Mouse (Mus musculus) gastrocnemius, postnatal 4 days (tissue): ENCODE measurements around the gene Spsb4. TPM values are rescaled to one million over a fixed set of nuclear protein-coding genes. Genes with fewer than 3 reads are reported as not detected.
A peak's percentile ranks its signal among the peaks of the same experiment; 100 is the strongest.
"Not testable (repeated sequence)": the region's sequence is repeated elsewhere in the genome, so short reads cannot be mapped to it uniquely, and the experiment has no call there.

ENCODE experiments used
- DNase-seq, 2 experiments: peaks; one replicate each; pipeline ENCODE4 v3.0.0; 2021 to 2022; ENCODE audit warnings: low spot score in 2 of 2, mixed read lengths in 2 of 2
- total RNA-seq, 2 experiments: library from RNA; stranded (reverse); gene quantifications; 2 replicates each; pipeline ENCODE4 v1.2.3; 2021

The Spsb4 gene
- total RNA-seq, 2 experiments from 2014 or later: 16.1 to 18.0 TPM

DNA sequence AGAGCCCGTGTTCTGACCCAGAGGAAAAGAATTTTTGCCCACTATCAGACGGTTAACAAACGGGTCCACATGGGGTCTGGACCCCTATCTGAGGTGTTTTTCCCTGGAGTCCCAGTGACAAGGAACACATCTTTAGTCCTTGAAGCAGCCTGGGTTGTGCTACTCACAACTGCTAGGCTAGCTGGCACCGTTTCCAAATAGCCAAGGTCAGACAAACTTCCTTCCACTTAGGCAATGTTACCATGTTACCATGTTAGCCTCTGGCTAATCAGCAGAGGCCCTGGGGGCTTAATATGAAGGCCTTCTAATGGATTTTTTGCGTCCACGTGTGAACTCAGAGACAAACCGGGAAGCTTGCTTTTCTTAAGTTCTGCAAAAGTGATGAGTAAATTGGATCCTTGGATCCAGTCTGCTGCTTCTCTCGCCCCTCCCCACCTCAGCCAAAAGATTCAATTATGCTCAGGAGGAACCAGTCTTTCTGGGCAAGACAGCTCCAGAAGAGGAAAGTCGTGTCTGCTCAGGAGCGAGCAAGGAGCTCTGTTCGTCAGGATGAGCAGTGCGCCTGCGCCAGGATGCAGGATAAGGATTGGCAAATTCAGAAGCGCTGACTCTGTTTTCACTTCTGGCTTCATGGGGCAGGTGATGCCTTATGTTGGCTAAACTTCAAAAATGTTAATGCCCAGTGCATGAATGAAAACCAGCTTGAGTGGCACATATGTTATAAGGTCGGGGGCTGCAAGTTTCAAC lies 64.4 kb downstream of the Spsb4 start:
- no peak for DNase-seq

GRCm38 (mm10) chr9:96953443-96953842 lies 65.2 kb downstream of the Spsb4 start:
- no peak for DNase-seq

DNA sequence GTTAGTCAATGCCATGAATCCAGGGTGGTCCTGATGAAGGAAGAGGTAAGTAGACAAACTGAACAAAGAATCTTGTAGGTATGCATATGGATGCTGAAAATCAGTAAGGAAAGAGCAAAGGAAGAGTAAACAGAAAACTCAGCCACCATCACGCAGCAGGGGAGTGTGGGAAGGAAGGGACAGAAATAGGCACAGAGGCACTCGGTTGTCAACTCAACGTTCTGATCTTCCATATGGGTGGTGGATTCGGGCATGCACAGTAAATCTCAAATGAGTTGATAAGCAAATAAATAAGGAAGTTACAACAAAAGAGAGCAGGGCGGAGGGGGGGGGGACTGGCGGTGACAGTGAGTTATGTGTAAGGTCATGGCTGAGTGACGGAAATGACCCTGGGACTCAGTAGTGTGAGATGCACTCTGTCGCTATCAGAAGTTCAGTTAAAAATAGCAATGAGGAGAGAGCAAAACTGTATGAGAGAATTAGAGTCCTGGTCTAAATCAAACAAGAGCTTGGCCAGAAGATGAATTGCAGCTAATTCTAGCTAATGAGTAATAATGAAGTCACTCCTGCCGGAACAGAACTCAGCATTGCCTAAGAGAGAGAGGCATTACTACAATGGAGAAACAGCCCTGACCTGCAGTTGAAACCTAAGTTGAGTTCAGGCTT lies 66.2 kb downstream of the Spsb4 start:
- DNase-seq: no peak

DNA sequence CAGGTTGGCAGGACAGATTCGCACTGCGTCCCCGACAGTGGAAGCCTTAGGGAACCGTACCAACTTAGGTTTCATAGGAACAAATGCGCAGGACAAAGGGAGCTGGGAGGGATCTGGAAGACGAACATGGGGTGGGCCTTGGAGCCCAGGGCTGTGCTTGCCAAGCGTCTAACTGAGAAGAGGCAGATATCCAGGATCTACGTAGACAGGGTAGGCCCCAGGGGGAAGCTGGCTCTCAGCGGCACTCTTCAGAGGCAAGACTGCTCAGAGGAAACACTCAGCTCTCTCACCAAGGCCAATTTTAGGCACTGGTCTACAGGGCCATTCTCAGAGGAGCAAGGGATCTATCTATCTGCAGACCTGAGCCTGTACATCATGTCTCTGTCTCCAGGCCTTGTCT lies 69.1 kb downstream of the Spsb4 start:
- DNase-seq: no peak

- DNase-seq: no peak
Observed at GRCm38 (mm10) chr9:96948546-96948945, 70.1 kb downstream of the Spsb4 start.

DNA sequence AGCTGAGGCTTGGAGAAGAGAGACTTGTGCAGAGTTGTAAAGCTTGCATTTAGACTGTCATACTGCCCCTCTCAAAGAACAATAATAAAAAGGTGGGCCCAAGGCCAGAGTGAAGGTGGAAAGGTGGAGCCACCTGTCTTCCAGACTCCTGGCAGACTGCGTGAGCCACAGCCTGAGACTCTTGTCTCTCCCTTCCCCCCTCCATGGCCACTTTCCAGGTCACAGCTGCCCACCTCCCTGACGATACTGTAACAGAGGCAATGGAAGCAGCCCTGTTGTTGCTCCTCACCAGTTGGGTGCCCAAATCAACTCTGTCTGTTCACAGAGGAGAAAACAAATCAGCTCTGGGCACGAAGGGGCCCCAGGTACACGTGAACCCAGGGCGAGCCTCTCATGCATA lies 71.5 kb downstream of the Spsb4 start:
- DNase-seq: no peak

- no peak for DNase-seq
Observed at GRCm38 (mm10) chr9:96944517-96944916, 74.1 kb downstream of the Spsb4 start.

- DNase-seq: no peak
Observed at GRCm38 (mm10) chr9:96942975-96943374, 75.7 kb downstream of the Spsb4 start.

DNA sequence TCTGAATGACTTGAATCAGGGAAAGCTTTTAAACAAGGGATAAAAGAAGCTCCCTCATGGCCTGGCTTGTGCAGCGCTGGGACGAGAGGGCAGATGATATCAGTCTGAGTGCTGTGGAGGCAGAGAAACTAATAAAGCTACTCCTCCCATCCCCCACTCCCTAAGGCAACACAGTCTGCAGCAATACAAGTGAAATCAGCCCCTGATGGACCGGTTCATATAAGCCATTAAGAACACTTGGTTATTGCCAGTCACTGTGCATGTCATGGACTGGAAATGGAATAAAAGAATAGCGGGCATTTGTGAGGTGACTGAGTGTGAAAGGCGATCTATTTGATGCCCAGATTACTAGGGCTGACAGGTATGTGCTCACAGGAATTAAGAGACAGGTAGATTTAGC lies 79.8 kb downstream of the Spsb4 start:
- no peak for DNase-seq

DNA sequence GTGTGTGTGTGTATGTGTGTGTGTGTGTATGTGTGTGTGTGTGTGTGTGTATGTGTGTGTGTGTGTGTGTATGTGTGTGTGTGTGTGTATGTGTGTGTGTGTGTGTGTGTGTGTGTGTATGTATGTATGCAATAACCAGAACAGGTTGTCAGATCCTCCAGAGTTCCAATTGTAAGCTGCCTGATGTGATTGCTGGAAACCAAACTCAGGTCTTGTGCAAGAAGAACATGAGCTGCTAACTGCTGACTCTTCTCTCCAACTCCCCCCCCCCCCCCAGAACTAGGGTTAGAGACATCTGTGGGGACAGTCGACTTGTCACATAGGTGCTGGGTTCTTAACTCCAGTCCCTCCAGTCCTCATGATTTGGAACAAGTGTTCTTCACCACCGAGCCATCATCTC lies 82.2 kb downstream of the Spsb4 start:
- not testable (repeated sequence) for DNase-seq

GRCm38 (mm10) chr9:96935556-96936300 lies 82.9 kb downstream of the Spsb4 start:
- DNase-seq: no peak

GRCm38 (mm10) chr9:96934816-96935215 lies 83.8 kb downstream of the Spsb4 start:
- no peak for DNase-seq

DNA sequence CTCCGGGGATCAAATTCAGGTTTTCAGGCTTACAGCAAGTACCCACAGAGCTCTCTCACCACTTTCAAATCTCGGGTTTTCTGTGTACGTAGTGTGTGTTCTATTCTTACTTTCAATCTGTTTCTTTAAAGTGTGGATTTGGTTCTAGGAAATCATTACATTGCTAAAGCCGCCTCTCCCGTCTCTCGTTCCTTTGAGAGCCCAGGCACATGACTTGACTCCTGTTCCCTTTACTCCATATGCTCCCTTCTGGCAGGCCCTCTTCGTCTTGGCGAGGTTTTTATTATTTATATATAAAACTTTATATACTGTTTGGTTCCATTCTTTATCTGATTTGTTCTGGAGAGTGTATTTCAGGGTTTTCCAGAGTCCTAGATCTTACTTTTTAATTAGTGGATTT lies 85.9 kb downstream of the Spsb4 start:
- DNase-seq: no peak

DNA sequence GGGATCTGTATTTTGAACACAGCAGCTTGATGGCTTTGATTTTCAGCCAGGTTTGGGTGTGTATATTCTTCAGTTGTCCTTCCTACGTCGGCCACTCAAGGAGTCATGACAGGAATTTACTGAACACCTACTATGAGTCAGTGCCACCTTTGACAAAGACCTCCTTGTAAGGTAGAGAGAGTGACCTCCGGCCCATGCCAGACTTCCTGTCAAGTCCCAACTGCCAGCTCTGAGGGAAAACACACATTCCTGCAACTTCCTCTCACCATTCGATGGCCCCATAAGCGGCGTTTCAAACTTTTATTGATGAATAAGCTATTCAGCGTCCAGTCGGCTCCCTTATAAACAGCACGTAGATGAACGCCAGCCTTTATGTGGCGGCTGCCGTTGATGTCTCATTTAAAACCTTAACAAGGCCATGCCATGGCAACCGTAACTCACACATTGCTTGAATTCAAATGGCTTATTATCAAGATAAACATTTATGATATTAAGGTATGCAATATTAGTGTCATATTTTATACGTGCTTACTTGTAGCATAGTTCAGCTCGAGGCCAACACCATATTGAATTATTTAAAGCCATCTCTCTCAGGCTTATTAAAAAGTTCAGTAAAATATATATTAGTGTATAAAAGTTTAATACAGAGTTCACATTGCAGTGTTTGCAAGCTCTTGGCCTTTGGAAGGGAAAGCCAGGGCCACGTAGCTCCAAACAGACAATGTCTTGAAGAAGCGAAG lies 94.9 kb downstream of the Spsb4 start:
- no peak for DNase-seq

DNA sequence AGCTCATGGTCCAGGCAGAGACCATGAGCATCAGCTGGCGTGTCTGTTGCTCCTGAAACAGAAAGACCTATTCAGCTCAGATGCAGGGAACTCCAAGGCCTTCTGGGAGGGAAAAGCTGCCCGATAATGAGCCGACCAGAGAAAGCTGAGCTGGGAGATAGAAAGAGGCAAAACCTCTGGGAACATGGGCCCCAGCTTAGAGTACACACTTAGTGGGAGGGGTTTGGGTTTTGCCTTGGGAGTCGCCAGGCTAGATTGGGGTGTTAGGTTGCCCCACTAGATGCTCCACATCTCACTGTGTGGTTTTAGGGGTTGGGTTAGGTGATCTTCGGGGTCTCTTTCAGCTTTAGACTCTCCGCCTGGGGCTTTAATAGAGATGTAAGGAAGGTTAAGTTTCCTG lies 95.5 kb downstream of the Spsb4 start:
- no peak for DNase-seq

GRCm38 (mm10) chr9:96916620-96917538 lies 101.8 kb downstream of the Spsb4 start:
- DNase-seq: peak; percentile 86 to 89

- no peak for DNase-seq
Observed at GRCm38 (mm10) chr9:96916076-96916475, 102.6 kb downstream of the Spsb4 start.

GRCm38 (mm10) chr9:96914851-96915250 lies 103.8 kb downstream of the Spsb4 start:
- no peak for DNase-seq

DNA sequence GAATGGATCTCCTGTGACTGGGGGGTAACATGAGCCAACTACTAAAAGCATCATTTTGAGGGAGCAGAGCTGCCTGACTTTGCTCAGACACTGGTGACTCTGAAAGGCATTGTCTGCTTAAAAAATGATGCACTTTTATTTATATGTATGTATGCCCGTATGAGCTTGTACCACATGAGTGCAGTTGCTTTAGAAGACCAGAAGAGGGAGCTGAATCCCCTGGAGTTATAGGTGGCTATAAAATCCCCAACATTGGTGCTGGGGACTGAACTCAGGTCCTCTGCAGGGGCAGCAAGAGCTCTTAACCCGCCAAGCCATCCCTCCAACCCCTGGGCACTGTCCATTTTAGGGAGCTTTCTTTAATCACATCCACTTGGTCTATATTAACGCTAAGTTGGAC lies 104.6 kb downstream of the Spsb4 start:
- no peak for DNase-seq

GRCm38 (mm10) chr9:96909503-96909902 lies 109.1 kb downstream of the Spsb4 start:
- no peak for DNase-seq
